Mouse (Mus musculus): Measurements from ENCODE around the gene Calcoco1.

DNA sequence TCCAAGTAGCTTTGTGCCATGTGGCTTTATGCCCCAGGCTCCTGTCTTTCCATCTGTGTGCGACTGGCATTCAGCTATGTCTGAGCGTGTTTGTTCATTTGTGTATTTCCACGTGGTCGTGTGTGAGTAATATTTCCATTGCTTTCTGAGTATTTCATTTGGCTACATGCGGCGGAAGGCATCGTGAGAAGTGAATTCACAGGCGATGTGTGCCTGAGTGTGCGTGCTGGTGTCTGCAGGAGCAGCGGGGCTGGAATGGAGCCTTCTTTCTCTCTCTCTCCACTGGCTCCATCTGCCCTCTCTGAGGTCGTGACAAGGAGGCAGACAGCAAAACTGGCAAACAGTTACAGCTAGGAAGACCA lies 24.1 kb upstream of the Calcoco1 start:
- TF ChIP-seq POLR2A (IDR thresholded peaks at IDR 0.05; ENCODE audit: insufficient read length, low read depth) (no peak), MAX (IDR thresholded peaks at IDR 0.05; ENCODE audit: low read depth) (no peak), MYOD1 (IDR thresholded peaks at IDR 0.05; ENCODE audit: control insufficient read depth in 1 of 3, insufficient read length in 2 of 3, low read depth in 2 of 3) (no peak), TCF12 (IDR thresholded peaks at IDR 0.05; ENCODE audit: insufficient read depth, poor library complexity, severe bottlenecking) (no peak), USF1 (IDR thresholded peaks at IDR 0.05; ENCODE audit: low read depth) (no peak), E2F4 (IDR thresholded peaks at IDR 0.05; ENCODE audit: insufficient read depth) (no peak), POLR2AphosphoS2 (IDR thresholded peaks at IDR 0.05; ENCODE audit: insufficient read length, low read depth) (no peak)
